Mouse (Mus musculus) G1E (cell line): ENCODE data around the gene Irf2bp1. TPM values are rescaled to one million over a fixed set of nuclear protein-coding genes. Genes with fewer than 3 reads are reported as not detected.

ENCODE experiments used
- ATAC-seq: 2 replicates; pipeline ENCODE4 v1.8.0; 2016; ENCODE audit warnings: mild to moderate bottlenecking; ENCODE audit not compliant: insufficient number of reproducible peaks, poor library complexity, low FRiP score, severe bottlenecking; ENCODE audit errors: extremely low read depth
- DNase-seq: peaks from one replicate; pipeline ENCODE4 v3.0.0; 2012; ENCODE audit warnings: low spot score
- H3K27me3 ChIP-seq: 2 replicates; pipeline ENCODE4 v1.6.1; 2012; ENCODE audit warnings: mild to moderate bottlenecking, low read length, inconsistent platforms; ENCODE audit not compliant: insufficient read depth
- H3K36me3 ChIP-seq: replicated peaks from 2 replicates; pipeline ENCODE3; 2012; ENCODE audit warnings: mild to moderate bottlenecking, inconsistent platforms
- H3K4me1 ChIP-seq: 2 replicates; pipeline ENCODE4 v1.6.1; 2012; ENCODE audit warnings: low read depth, low read length, inconsistent platforms, mixed read lengths; ENCODE audit not compliant: insufficient read depth
- H3K4me3 ChIP-seq: 2 replicates; pipeline ENCODE4 v1.5.1; 2012; ENCODE audit warnings: low read depth, mild to moderate bottlenecking, inconsistent platforms, low read length, moderate library complexity, mixed read lengths
- H3K9me3 ChIP-seq: replicated peaks from 2 replicates; pipeline ENCODE4 v1.6.1; 2012; ENCODE audit warnings: inconsistent platforms
- CTCF ChIP-seq: IDR thresholded peaks from 2 replicates; pipeline ENCODE4 v1.5.1; 2012; ENCODE audit warnings: low read depth, low read length, inconsistent platforms, mixed read lengths
- GATA1 ChIP-seq: IDR thresholded peaks from 2 replicates; pipeline ENCODE4 v1.6.1; 2012; ENCODE audit warnings: borderline replicate concordance, low read length, inconsistent platforms, mixed read lengths
- GATA2 ChIP-seq: IDR thresholded peaks from 2 replicates; pipeline ENCODE4 v1.6.1; 2012; ENCODE audit warnings: low read depth, low read length, inconsistent platforms, borderline replicate concordance
- POLR2AphosphoS5 ChIP-seq: IDR thresholded peaks from 2 replicates; pipeline ENCODE4 v1.6.1; 2012; ENCODE audit warnings: low read depth, low read length, inconsistent platforms; ENCODE audit not compliant: insufficient replicate concordance
- TAL1 ChIP-seq: conservative IDR thresholded peaks from 2 replicates; pipeline ENCODE4 v1.6.1; 2012; ENCODE audit warnings: low read depth, low read length, inconsistent platforms, mixed read lengths
- polyA plus RNA-seq: library from polyadenylated mRNA; stranded (reverse); fragments of >175 nt; gene quantifications from 2 replicates; pipeline ENCODE4 v1.2.3, GENCODE M21; 2012
- total RNA-seq, 2 experiments: library from RNA; stranded (forward) in 1 of 2; stranded (reverse) in 1 of 2; fragments of 200-1000 nt in 1 of 2; fragments of >200 nt in 1 of 2; fragmentation: Nextera tagmentation in 1 of 2; gene quantifications; 2 replicates each; pipeline ENCODE4 v1.2.3; 2014 to 2017

Irf2bp1 gene
- total and polyA plus RNA-seq, 3 experiments: 13.4 to 105 (median 34.9) TPM

DNA sequence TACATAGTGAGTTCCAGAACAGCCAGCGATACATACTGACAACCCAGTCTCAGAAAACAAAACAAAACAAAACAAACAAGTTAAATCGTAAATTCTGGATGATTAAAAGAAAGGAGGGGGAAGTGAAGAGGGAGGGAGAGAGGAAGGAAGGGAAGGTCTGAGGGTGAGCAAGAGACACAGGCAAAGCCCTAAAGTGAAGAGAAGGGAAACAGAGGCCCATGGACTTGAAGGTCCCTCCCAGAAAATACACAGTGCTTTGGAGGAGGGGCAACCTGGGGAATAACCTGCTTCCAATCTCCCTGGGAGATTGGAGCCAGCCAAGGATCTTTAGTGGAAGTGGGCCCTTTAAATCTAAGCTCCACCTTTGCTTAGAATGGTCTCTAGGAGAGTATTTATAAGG, 16.7 kb upstream of the Irf2bp1 start, which contains the start of gene Nanos2:
Gene Nanos2, plus strand, starts transcription at position 301 of the 400 bp plus-strand sequence.
- DNase-seq (no peak), ATAC-seq (no peak)
- H3K4me3 ChIP-seq: no peak within 1 kb of the TSS
- peaks cover 33% of the 10 kb centered on the region for H3K27me3 ChIP-seq
- H3K4me1 ChIP-seq: peaks cover 24% of the 10 kb centered on the region
- H3K9me3 ChIP-seq: peaks cover 3% of the 10 kb centered on the region
- H3K36me3 ChIP-seq: peaks cover 1% of the 10 kb centered on the region
- TF ChIP-seq POLR2AphosphoS5: no peak
- TF ChIP-seq CTCF: no peak
- no peak for TF ChIP-seq TAL1
- no peak for TF ChIP-seq GATA1
- TF ChIP-seq GATA2: no peak

GRCm38 (mm10) chr7:18987747-18988146, 16.1 kb upstream of the Irf2bp1 start:
- peaks cover 7% of the 10 kb centered on the region for H3K36me3 ChIP-seq
- H3K4me3 ChIP-seq: no peak overlapping the region
- H3K27me3 ChIP-seq: peaks cover 33% of the 10 kb centered on the region
- TF ChIP-seq GATA2: no peak
- TF ChIP-seq TAL1: no peak
- TF ChIP-seq CTCF: no peak
- no peak for TF ChIP-seq GATA1
- no peak for TF ChIP-seq POLR2AphosphoS5
- H3K4me1 ChIP-seq: peaks cover 26% of the 10 kb centered on the region
- ATAC-seq: no peak
- H3K9me3 ChIP-seq: peaks cover 7% of the 10 kb centered on the region
- no peak for DNase-seq

- TF ChIP-seq POLR2AphosphoS5 (no peak), CTCF (no peak), GATA2 (no peak), TAL1 (no peak), GATA1 (no peak)
- peaks cover 29% of the 10 kb centered on the region for H3K27me3 ChIP-seq
- no peak overlapping the region for H3K4me3 ChIP-seq
- H3K9me3 ChIP-seq: peaks cover 7% of the 10 kb centered on the region
- peaks cover 26% of the 10 kb centered on the region for H3K4me1 ChIP-seq
- ATAC-seq (no peak), DNase-seq (no peak)
- H3K36me3 ChIP-seq: peaks cover 14% of the 10 kb centered on the region
Observed at GRCm38 (mm10) chr7:18988780-18989179, 15.1 kb upstream of the Irf2bp1 start.

DNA sequence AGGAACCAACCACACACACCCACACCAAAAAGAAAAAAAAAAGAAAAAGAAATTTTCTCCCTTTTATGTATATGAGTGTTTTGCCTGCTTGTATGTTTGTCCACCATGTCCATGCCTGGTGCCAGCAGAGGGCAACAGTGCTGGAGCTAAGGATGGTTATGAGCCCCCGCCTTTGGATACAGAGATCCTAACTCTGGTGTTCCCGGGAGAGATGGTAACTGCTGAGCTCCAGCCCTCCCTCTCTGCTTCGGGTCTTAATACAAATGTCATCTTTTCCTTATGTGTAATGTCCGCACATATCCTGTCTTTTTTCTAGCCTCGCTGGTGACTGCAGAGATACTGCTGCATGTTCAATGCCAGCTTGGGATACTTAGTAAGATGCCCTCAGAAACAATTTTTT, 13.8 kb upstream of the Irf2bp1 start:
- Histone ChIP-seq H3K4me3 (no peak overlapping the region), H3K27me3 (peaks cover 18% of the 10 kb centered on the region; the same call in 1 of the 2 replicates), H3K36me3 (peaks cover 16% of the 10 kb centered on the region), H3K4me1 (peaks cover 27% of the 10 kb centered on the region), H3K9me3 (peaks cover 7% of the 10 kb centered on the region)
- TF ChIP-seq CTCF (no peak), TAL1 (no peak), POLR2AphosphoS5 (no peak), GATA2 (no peak), GATA1 (no peak)
- no peak for DNase-seq
- no peak for ATAC-seq

GRCm38 (mm10) chr7:18990601-18991295, 13.1 kb upstream of the Irf2bp1 start, which contains the start of gene Mypop:
TSS of gene Mypop (plus strand) at chr7:18991245.
- DNase-seq: peak; percentile 95
- peak; percentile 96 for ATAC-seq
- Histone ChIP-seq H3K36me3 (peaks cover 23% of the 10 kb centered on the region), H3K27me3 (peaks cover 18% of the 10 kb centered on the region; the same call in 1 of the 2 replicates), H3K4me3 (peak within 1 kb of the TSS; percentile 72), H3K9me3 (peaks cover 7% of the 10 kb centered on the region), H3K4me1 (peaks cover 29% of the 10 kb centered on the region)
- no peak for TF ChIP-seq POLR2AphosphoS5

DNA sequence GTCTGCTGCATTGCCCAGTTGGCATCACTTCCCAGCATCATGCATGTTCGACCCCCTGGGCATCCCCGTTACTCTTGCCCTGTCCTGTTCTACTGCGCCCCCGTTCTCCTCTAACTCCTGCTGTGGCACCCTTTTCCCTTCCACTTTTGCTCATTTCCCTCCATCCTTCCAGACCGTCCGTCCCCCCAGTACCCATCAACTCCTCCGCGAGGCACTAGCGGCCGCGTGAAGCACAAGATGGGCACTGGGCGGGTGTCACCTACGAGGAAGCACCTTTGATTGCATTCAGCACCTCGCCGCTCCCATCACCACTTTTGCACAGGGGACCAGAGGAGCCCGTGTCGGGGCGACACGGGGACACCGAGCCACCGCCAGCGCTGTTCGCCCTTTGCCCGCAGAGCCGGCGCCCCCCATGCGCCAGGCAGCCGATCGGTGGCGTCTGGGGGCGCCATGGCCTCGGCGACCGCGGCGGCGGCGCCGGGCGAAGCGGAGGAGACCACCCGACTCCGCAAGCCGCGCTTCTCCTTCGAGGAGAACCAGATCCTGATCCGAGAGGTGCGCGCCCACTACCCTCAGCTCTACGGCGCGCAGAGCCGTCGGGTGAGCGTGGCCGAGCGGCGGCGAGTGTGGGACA, 12.1 kb upstream of the Irf2bp1 start:
- H3K9me3 ChIP-seq: peaks cover 7% of the 10 kb centered on the region
- H3K4me3 ChIP-seq: peak overlapping the region; percentile 72
- H3K36me3 ChIP-seq: peaks cover 29% of the 10 kb centered on the region
- H3K27me3 ChIP-seq: peaks cover 18% of the 10 kb centered on the region; the same call in 1 of the 2 replicates
- no peak for TF ChIP-seq GATA1
- no peak for TF ChIP-seq CTCF
- no peak for TF ChIP-seq POLR2AphosphoS5
- no peak for TF ChIP-seq GATA2
- no peak for TF ChIP-seq TAL1
- no peak for DNase-seq
- no peak for ATAC-seq
- H3K4me1 ChIP-seq: peaks cover 29% of the 10 kb centered on the region
